Mouse (Mus musculus) forebrain, embryonic 12.5 days (tissue): ENCODE measurements around the gene Fbln5. TPM values are rescaled to one million over a fixed set of nuclear protein-coding genes. Genes with fewer than 3 reads are reported as not detected.

ENCODE experiments used
- ATAC-seq: fragments of 200-750 bp; cut with Nextera tagmentation; 2 replicates; pipeline ENCODE4 v1.8.0; 2017; ENCODE audit warnings: moderate TSS enrichment; ENCODE audit not compliant: low FRiP score
- H3K27ac ChIP-seq: fragments of 300-500 bp; sonication (generic); 2 replicates; pipeline ENCODE4 v1.5.1; 2016; ENCODE audit warnings: mild to moderate bottlenecking
- H3K27me3 ChIP-seq: fragments of 300-500 bp; sonication (generic); 2 replicates; pipeline ENCODE4 v1.6.1; 2016; ENCODE audit warnings: mild to moderate bottlenecking
- H3K36me3 ChIP-seq: fragments of 300-500 bp; sonication (generic); replicated peaks from 2 replicates; pipeline ENCODE4 v1.6.1; 2016; ENCODE audit warnings: mild to moderate bottlenecking
- H3K4me1 ChIP-seq: fragments of 300-500 bp; sonication (generic); 2 replicates; pipeline ENCODE4 v1.6.1; 2016
- H3K4me2 ChIP-seq: fragments of 300-500 bp; sonication (generic); 2 replicates; pipeline ENCODE4 v1.6.1; 2016; ENCODE audit warnings: mild to moderate bottlenecking, moderate library complexity
- H3K4me3 ChIP-seq: fragments of 300-500 bp; sonication (generic); replicated peaks from 2 replicates; pipeline ENCODE4 v1.5.1; 2016; ENCODE audit warnings: mild to moderate bottlenecking
- H3K9ac ChIP-seq: fragments of 300-500 bp; sonication (generic); 2 replicates; pipeline ENCODE4 v1.6.1; 2016; ENCODE audit warnings: mild to moderate bottlenecking
- H3K9me3 ChIP-seq: fragments of 300-500 bp; sonication (generic); 2 replicates; pipeline ENCODE4 v1.6.1; 2016
- WGBS: fragments of 180-500 bp; shearing (Covaris S2); methylation state at CpG from one replicate; pipeline ENCODE4 v1.1.7; 2016; 5-methylcytosine and 5-hydroxymethylcytosine counted together
- polyA plus RNA-seq: library from polyadenylated mRNA; unstranded; fragments of >200 nt; fragmentation: Nextera tagmentation; extraction: Ambion mirVana; gene quantifications from 2 replicates; pipeline ENCODE4 v1.2.1, GENCODE M21; 2016

The Fbln5 gene
- polyA plus RNA-seq, 1 experiment from 2014 or later: 12.2 TPM

DNA sequence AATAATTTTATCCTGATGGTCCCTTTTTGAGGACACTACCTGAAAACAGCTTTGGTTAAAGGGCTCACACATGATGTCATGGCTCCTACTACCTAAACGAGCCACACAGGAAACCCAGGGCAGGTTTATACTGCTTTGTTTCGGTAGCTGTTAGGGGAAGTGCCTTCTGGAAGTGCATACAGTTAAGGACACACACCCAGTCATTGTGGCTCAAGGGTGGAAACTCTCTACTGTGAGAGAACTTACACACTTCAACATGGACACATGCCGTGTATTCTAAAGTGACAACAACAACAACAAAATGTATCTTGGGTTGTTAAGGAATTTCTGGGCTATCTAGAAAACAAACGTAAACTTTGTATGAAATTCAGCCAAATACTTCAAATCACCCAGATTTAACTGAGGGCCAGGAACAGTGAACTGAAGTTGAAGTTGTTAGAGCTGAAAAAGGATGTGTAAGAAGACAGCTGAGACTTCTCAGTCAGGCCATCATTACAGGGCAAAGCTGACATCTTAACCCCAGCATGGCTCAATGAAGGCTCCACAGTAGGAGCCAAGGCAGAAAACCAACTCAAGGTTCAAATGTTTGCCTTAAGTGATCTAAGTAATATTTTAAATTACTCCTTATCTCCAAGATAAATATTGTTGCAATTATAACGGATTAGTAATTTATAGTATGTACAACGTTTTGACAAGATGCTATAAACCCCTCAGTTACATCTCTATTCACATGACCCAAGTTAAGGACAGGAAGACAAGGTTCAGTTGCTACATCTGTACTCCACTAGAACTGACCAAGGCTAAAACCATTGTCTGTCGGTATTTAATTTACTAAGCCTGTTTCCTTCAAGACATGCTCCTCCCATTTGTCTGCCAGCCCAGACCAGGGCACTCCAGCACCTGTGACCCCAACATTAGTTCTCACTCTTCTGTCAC lies 13.6 kb upstream of the Fbln5 start:
- Histone ChIP-seq H3K27me3 (no peaks in the 10 kb centered on the region), H3K4me1 (no peaks in the 10 kb centered on the region), H3K9me3 (no peaks in the 10 kb centered on the region), H3K36me3 (peaks cover 23% of the 10 kb centered on the region), H3K27ac (no peak overlapping the region), H3K9ac (no peak overlapping the region), H3K4me3 (no peak overlapping the region), H3K4me2 (no peak overlapping the region)
- WGBS: 90% methylated on average over 7 of the region's 7 CpGs
- ATAC-seq: no peak

- no peak overlapping the region for H3K9ac ChIP-seq
- no peaks in the 10 kb centered on the region for H3K9me3 ChIP-seq
- no peak overlapping the region for H3K4me2 ChIP-seq
- peaks cover 14% of the 10 kb centered on the region for H3K36me3 ChIP-seq
- WGBS: 68% methylated on average over 4 of the region's 4 CpGs
- no peak overlapping the region for H3K27ac ChIP-seq
- no peak overlapping the region for H3K4me3 ChIP-seq
- no peak for ATAC-seq
- no peaks in the 10 kb centered on the region for H3K4me1 ChIP-seq
- H3K27me3 ChIP-seq: no peaks in the 10 kb centered on the region
Observed at GRCm38 (mm10) chr12:101831221-101831620, 12.4 kb upstream of the Fbln5 start.

DNA sequence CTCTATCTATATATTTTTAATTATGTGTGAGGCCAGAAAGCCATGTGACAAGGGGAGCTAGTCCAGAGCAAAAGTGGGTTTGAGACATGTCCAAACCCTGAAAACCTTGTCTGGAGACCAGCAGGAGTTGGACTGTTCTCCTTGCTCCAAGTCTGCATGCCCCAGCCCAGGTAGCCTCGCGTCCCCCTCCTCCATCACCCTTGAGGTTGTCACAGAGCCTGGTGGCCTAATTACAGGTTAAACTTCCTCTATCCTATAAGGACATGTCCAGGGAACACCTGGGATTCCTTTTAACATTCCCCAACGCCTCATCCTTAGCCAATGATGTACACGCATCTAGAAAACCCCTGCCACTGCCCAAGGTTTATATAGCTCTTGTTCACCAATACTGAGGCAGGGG lies 4.3 kb upstream of the Fbln5 start:
- ATAC-seq: no peak
- Histone ChIP-seq H3K27me3 (peaks cover 25% of the 10 kb centered on the region), H3K4me3 (no peak overlapping the region), H3K9ac (no peak overlapping the region), H3K9me3 (no peaks in the 10 kb centered on the region), H3K4me2 (no peak overlapping the region), H3K4me1 (peaks cover 14% of the 10 kb centered on the region), H3K36me3 (no peaks in the 10 kb centered on the region), H3K27ac (no peak overlapping the region)
- 91% methylated on average over 4 of the region's 4 CpGs for WGBS

DNA sequence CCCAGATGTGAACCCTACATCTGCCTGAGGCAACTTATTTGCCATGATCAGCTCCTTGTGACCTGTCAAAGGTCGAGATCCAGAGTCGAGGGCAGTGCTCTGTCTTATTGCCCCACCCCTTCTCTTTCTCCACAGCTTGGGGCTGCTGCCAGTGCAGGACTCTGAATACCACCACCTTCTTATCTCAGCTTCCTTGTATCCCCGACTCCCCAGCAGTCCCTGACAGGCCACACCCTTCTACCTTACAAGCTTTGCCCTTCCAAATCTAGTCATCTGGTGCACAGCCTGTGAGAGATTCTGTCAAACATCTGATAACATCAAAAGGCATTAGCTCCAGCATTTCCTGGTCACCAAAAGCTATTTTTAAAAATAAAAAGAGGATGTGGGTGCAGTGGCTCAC lies 2.7 kb upstream of the Fbln5 start:
- Histone ChIP-seq H3K27ac (no peak overlapping the region), H3K4me1 (peaks cover 14% of the 10 kb centered on the region), H3K9ac (no peak overlapping the region), H3K4me2 (no peak overlapping the region), H3K27me3 (peaks cover 39% of the 10 kb centered on the region), H3K9me3 (no peaks in the 10 kb centered on the region), H3K4me3 (no peak overlapping the region), H3K36me3 (no peaks in the 10 kb centered on the region)
- no peak for ATAC-seq
- WGBS: 50% methylated on average over 3 of the region's 3 CpGs

DNA sequence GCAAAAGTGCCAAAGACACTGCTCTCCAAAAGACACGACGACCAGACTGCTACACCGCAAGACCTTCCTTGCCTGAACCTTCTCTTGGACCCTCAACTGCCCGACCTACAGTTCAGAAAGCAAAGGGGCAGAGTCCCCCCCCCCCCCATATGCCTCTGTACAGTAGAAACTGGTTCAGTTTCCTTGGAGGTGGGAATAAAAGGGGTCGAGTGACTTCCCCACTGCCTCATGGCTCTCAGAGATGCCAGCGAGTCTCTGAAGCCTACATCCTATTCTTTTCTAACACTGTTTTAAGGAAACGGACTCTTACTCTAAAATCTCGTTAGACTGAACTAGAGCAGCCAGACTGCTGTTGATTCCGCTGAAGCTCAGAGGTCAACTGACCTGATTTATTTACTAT lies 715 bp upstream of the Fbln5 start:
- WGBS: 38% methylated on average over 9 of the region's 9 CpGs
- H3K27ac ChIP-seq: no peak overlapping the region
- H3K9me3 ChIP-seq: no peaks in the 10 kb centered on the region
- peak overlapping the region; percentile 80 for H3K4me2 ChIP-seq
- H3K27me3 ChIP-seq: peaks cover 39% of the 10 kb centered on the region
- no peak overlapping the region for H3K9ac ChIP-seq
- no peak for ATAC-seq
- H3K4me1 ChIP-seq: peaks cover 14% of the 10 kb centered on the region
- H3K36me3 ChIP-seq: no peaks in the 10 kb centered on the region
- H3K4me3 ChIP-seq: peak overlapping the region; percentile 46

GRCm38 (mm10) chr12:101818246-101818607 lies 628 bp downstream of the Fbln5 start:
- H3K4me2 ChIP-seq: peak overlapping the region; percentile 80
- no peak overlapping the region for H3K27ac ChIP-seq
- no peaks in the 10 kb centered on the region for H3K36me3 ChIP-seq
- peak overlapping the region; percentile 46 for H3K4me3 ChIP-seq
- no peaks in the 10 kb centered on the region for H3K9me3 ChIP-seq
- H3K27me3 ChIP-seq: peaks cover 39% of the 10 kb centered on the region
- H3K9ac ChIP-seq: no peak overlapping the region
- no peak for ATAC-seq
- H3K4me1 ChIP-seq: peaks cover 14% of the 10 kb centered on the region
- WGBS: 41% methylated on average over 11 of the region's 11 CpGs

- no peak for ATAC-seq
- WGBS: 50% methylated on average over 5 of the region's 5 CpGs
- H3K9ac ChIP-seq: no peak overlapping the region
Observed at GRCm38 (mm10) chr12:101816810-101817209, 2.0 kb downstream of the Fbln5 start.

GRCm38 (mm10) chr12:101815796-101816195 lies 3.1 kb downstream of the Fbln5 start:
- Histone ChIP-seq H3K27ac (no peak overlapping the region), H3K9me3 (no peaks in the 10 kb centered on the region), H3K4me1 (peaks cover 14% of the 10 kb centered on the region), H3K4me2 (no peak overlapping the region), H3K9ac (no peak overlapping the region), H3K36me3 (no peaks in the 10 kb centered on the region), H3K27me3 (peaks cover 38% of the 10 kb centered on the region), H3K4me3 (no peak overlapping the region)
- ATAC-seq: no peak
- WGBS: 80% methylated on average over 6 of the region's 6 CpGs

More at GRCm38 (mm10) chr12:101816810-101817209, 2.0 kb downstream of the Fbln5 start:
- H3K4me1 ChIP-seq: peaks cover 14% of the 10 kb centered on the region
- H3K27ac ChIP-seq: no peak overlapping the region
- H3K9me3 ChIP-seq: no peaks in the 10 kb centered on the region
- no peak overlapping the region for H3K4me3 ChIP-seq
- peaks cover 39% of the 10 kb centered on the region for H3K27me3 ChIP-seq
- H3K36me3 ChIP-seq: no peaks in the 10 kb centered on the region
- no peak overlapping the region for H3K4me2 ChIP-seq

GRCm38 (mm10) chr12:101814423-101814822 lies 4.4 kb downstream of the Fbln5 start:
- WGBS: 86% methylated on average over 2 of the region's 2 CpGs
- H3K4me2 ChIP-seq: no peak overlapping the region
- H3K4me3 ChIP-seq: no peak overlapping the region
- H3K9ac ChIP-seq: no peak overlapping the region
- no peaks in the 10 kb centered on the region for H3K9me3 ChIP-seq
- H3K27me3 ChIP-seq: peaks cover 26% of the 10 kb centered on the region
- ATAC-seq: no peak
- H3K36me3 ChIP-seq: no peaks in the 10 kb centered on the region
- no peak overlapping the region for H3K27ac ChIP-seq
- peaks cover 11% of the 10 kb centered on the region for H3K4me1 ChIP-seq

GRCm38 (mm10) chr12:101811181-101811580 lies 7.7 kb downstream of the Fbln5 start:
- ATAC-seq: no peak
- Histone ChIP-seq H3K4me2 (no peak overlapping the region), H3K27ac (no peak overlapping the region), H3K4me1 (no peaks in the 10 kb centered on the region), H3K9ac (no peak overlapping the region), H3K4me3 (no peak overlapping the region), H3K36me3 (no peaks in the 10 kb centered on the region), H3K27me3 (no peaks in the 10 kb centered on the region), H3K9me3 (no peaks in the 10 kb centered on the region)
- WGBS: 62% methylated on average over 6 of the region's 6 CpGs

GRCm38 (mm10) chr12:101810515-101810914 lies 8.3 kb downstream of the Fbln5 start:
- Histone ChIP-seq H3K9ac (no peak overlapping the region), H3K27me3 (no peaks in the 10 kb centered on the region), H3K4me1 (no peaks in the 10 kb centered on the region), H3K4me3 (no peak overlapping the region), H3K9me3 (no peaks in the 10 kb centered on the region), H3K36me3 (no peaks in the 10 kb centered on the region), H3K4me2 (no peak overlapping the region), H3K27ac (no peak overlapping the region)
- 61% methylated on average over 2 of the region's 2 CpGs for WGBS
- ATAC-seq: no peak

- H3K9ac ChIP-seq: no peak overlapping the region
- 79% methylated on average over 2 of the region's 2 CpGs for WGBS
- H3K4me1 ChIP-seq: no peaks in the 10 kb centered on the region
- no peak for ATAC-seq
- H3K4me3 ChIP-seq: no peak overlapping the region
- no peak overlapping the region for H3K27ac ChIP-seq
- no peaks in the 10 kb centered on the region for H3K27me3 ChIP-seq
- no peak overlapping the region for H3K4me2 ChIP-seq
- no peaks in the 10 kb centered on the region for H3K36me3 ChIP-seq
- H3K9me3 ChIP-seq: no peaks in the 10 kb centered on the region
Observed at GRCm38 (mm10) chr12:101807400-101807799, 11.5 kb downstream of the Fbln5 start.

DNA sequence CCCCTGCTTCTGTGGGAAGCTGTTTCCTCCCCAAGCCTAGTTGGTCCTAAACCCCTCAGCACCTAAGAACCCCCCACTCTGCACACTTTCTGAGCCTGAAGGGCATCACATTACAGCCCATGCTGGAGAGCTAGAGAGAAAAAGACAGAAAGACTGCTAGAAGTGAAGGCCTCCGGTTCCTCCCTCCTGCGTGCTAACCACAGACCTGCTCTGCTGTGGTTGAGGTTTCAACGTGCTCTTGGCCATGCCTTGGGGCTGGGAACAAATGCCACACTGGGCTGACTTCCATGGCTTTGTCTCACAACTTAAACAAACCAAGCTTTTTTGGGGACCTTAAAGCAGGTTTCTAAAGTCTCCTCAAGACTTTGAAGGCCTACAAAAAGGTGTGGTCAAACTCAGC lies 16.4 kb downstream of the Fbln5 start:
- H3K9ac ChIP-seq: no peak overlapping the region
- H3K4me2 ChIP-seq: no peak overlapping the region
- H3K36me3 ChIP-seq: no peaks in the 10 kb centered on the region
- H3K4me1 ChIP-seq: no peaks in the 10 kb centered on the region
- H3K4me3 ChIP-seq: no peak overlapping the region
- ATAC-seq: no peak
- WGBS: 85% methylated on average over 3 of the region's 3 CpGs
- no peaks in the 10 kb centered on the region for H3K27me3 ChIP-seq
- no peaks in the 10 kb centered on the region for H3K9me3 ChIP-seq
- H3K27ac ChIP-seq: no peak overlapping the region
